Mouse (Mus musculus) layer of hippocampus, adult 9-10 months (tissue): ENCODE data around the gene BC005561.
A peak's percentile ranks its signal among the peaks of the same experiment; 100 is the strongest.
"Not testable (repeated sequence)": the region's sequence is repeated elsewhere in the genome, so short reads cannot be mapped to it uniquely, and the experiment has no call there.

Source experiments
- DNase-seq: peaks from one replicate; pipeline ENCODE4 v3.0.0; 2022; ENCODE audit warnings: low spot score

The BC005561 gene

GRCm38 (mm10) chr5:104508195-104508891 lies at the start of gene BC005561:
Gene BC005561 (plus strand): TSS chr5:104508352.
- peak; percentile 39 for DNase-seq

GRCm38 (mm10) chr5:104458832-104459705 lies 49.1 kb upstream of the BC005561 start, which contains the start of gene Pkd2:
Gene Pkd2 (plus strand): TSS chr5:104459450.
- DNase-seq: no peak

- no peak for DNase-seq
Measured at GRCm38 (mm10) chr5:104459706-104460455, 48.3 kb upstream of the BC005561 start.

- no peak for DNase-seq
Measured at GRCm38 (mm10) chr5:104460456-104460838, 47.7 kb upstream of the BC005561 start.

- no peak for DNase-seq
Measured at GRCm38 (mm10) chr5:104460856-104461255, 47.3 kb upstream of the BC005561 start.

- no peak for DNase-seq
Measured at GRCm38 (mm10) chr5:104465279-104465678, 42.9 kb upstream of the BC005561 start.

GRCm38 (mm10) chr5:104465731-104466130 lies 42.4 kb upstream of the BC005561 start:
- no peak for DNase-seq

- no peak for DNase-seq
Measured at GRCm38 (mm10) chr5:104466816-104467215, 41.3 kb upstream of the BC005561 start.

GRCm38 (mm10) chr5:104468586-104468985 lies 39.6 kb upstream of the BC005561 start:
- no peak for DNase-seq

- DNase-seq: no peak
Measured at GRCm38 (mm10) chr5:104470981-104471391, 37.2 kb upstream of the BC005561 start.

GRCm38 (mm10) chr5:104472371-104472770 lies 35.8 kb upstream of the BC005561 start:
- DNase-seq: no peak

- DNase-seq: no peak
Measured at GRCm38 (mm10) chr5:104480367-104480766, 27.8 kb upstream of the BC005561 start.

GRCm38 (mm10) chr5:104482856-104483255 lies 25.3 kb upstream of the BC005561 start:
- no peak for DNase-seq

GRCm38 (mm10) chr5:104491561-104491960 lies 16.6 kb upstream of the BC005561 start:
- no peak for DNase-seq

GRCm38 (mm10) chr5:104504883-104505282 lies 3.3 kb upstream of the BC005561 start:
- no peak for DNase-seq

GRCm38 (mm10) chr5:104507829-104508194 lies 340 bp upstream of the BC005561 start:
- DNase-seq: no peak

GRCm38 (mm10) chr5:104511211-104511610 lies 3.1 kb downstream of the BC005561 start:
- no peak for DNase-seq

GRCm38 (mm10) chr5:104538612-104539011 lies 30.5 kb downstream of the BC005561 start:
- DNase-seq: peak; percentile 3

GRCm38 (mm10) chr5:104539331-104539730 lies 31.2 kb downstream of the BC005561 start:
- DNase-seq: no peak

GRCm38 (mm10) chr5:104568079-104568478 lies 59.9 kb downstream of the BC005561 start:
- DNase-seq: not testable (repeated sequence)

GRCm38 (mm10) chr5:104570766-104571165 lies 62.6 kb downstream of the BC005561 start:
- DNase-seq: no peak

- peak; percentile 97 for DNase-seq
Measured at GRCm38 (mm10) chr5:104571282-104571921, 63.2 kb downstream of the BC005561 start.
